Mouse (Mus musculus) kidney, adult 18-20 months (tissue): ENCODE data around the gene Antxr1.
A peak's percentile ranks its signal among the peaks of the same experiment; 100 is the strongest.

Experiments used
- DNase-seq: peaks from one replicate; pipeline ENCODE4 v3.0.0; 2021

Antxr1 gene

GRCm38 (mm10) chr6:87287251-87287650 is 48.4 kb downstream of the Antxr1 start:
- no peak for DNase-seq

- DNase-seq, result no peak
Measured at GRCm38 (mm10) chr6:87285365-87285749, 50.3 kb downstream of the Antxr1 start.

- no peak for DNase-seq
Measured at GRCm38 (mm10) chr6:87284716-87285364, 50.8 kb downstream of the Antxr1 start.

- DNase-seq, result peak; percentile 73
Measured at GRCm38 (mm10) chr6:87282346-87282781, 53.3 kb downstream of the Antxr1 start.

GRCm38 (mm10) chr6:87281771-87282170 is 53.9 kb downstream of the Antxr1 start:
- DNase-seq, result no peak

GRCm38 (mm10) chr6:87278151-87278550 is 57.5 kb downstream of the Antxr1 start:
- DNase-seq, result no peak

GRCm38 (mm10) chr6:87277527-87277926 is 58.1 kb downstream of the Antxr1 start:
- DNase-seq, result peak; percentile 10

- DNase-seq, result no peak
Measured at GRCm38 (mm10) chr6:87276941-87277340, 58.7 kb downstream of the Antxr1 start.

GRCm38 (mm10) chr6:87274779-87275178 is 60.8 kb downstream of the Antxr1 start:
- DNase-seq, result no peak

- no peak for DNase-seq
Measured at GRCm38 (mm10) chr6:87273791-87274190, 61.8 kb downstream of the Antxr1 start.

GRCm38 (mm10) chr6:87273141-87273540 is 62.5 kb downstream of the Antxr1 start:
- DNase-seq, result no peak

- no peak for DNase-seq
Measured at GRCm38 (mm10) chr6:87272202-87272601, 63.4 kb downstream of the Antxr1 start.

- no peak for DNase-seq
Measured at GRCm38 (mm10) chr6:87270452-87270851, 65.2 kb downstream of the Antxr1 start.

GRCm38 (mm10) chr6:87269950-87270349 is 65.7 kb downstream of the Antxr1 start:
- DNase-seq, result no peak

GRCm38 (mm10) chr6:87262666-87263065 is 73.0 kb downstream of the Antxr1 start:
- DNase-seq, result no peak

GRCm38 (mm10) chr6:87258976-87259375 is 76.6 kb downstream of the Antxr1 start:
- no peak for DNase-seq

GRCm38 (mm10) chr6:87257981-87258775 is 77.4 kb downstream of the Antxr1 start:
- no peak for DNase-seq

- no peak for DNase-seq
Measured at GRCm38 (mm10) chr6:87257471-87257870, 78.2 kb downstream of the Antxr1 start.

GRCm38 (mm10) chr6:87255668-87256067 is 80.0 kb downstream of the Antxr1 start:
- DNase-seq, result no peak

- no peak for DNase-seq
Measured at GRCm38 (mm10) chr6:87254756-87255155, 80.9 kb downstream of the Antxr1 start.

GRCm38 (mm10) chr6:87251716-87252115 is 83.9 kb downstream of the Antxr1 start:
- DNase-seq, result no peak

GRCm38 (mm10) chr6:87250701-87251100 is 84.9 kb downstream of the Antxr1 start:
- DNase-seq, result no peak

GRCm38 (mm10) chr6:87248226-87248834 is 87.3 kb downstream of the Antxr1 start:
- no peak for DNase-seq
